Mouse (Mus musculus) heart, embryonic 13.5 days (tissue): ENCODE measurements around the gene Dcpp3. TPM values are rescaled to one million over a fixed set of nuclear protein-coding genes. Genes with fewer than 3 reads are reported as not detected.

Experiments used
- polyA plus RNA-seq: library from polyadenylated mRNA; unstranded; fragments of >200 nt; fragmentation: Nextera tagmentation; extraction: Ambion mirVana; gene quantifications from 2 replicates; pipeline ENCODE4 v1.2.1, GENCODE M21; 2015

Dcpp3 gene
- polyA plus RNA-seq, 1 experiment from 2014 or later = not detected

Other genes starting within 250 kb of the Dcpp3 start
- 297 and 312 TPM in 2 replicates for gene Hcfc1r1, start 243.9 kb upstream of the Dcpp3 start, polyA plus RNA-seq
- 32.4 and 37.3 TPM in 2 replicates for gene Thoc6, start 243.6 kb upstream of the Dcpp3 start, polyA plus RNA-seq
- gene Tnfrsf12a, start 240.0 kb upstream of the Dcpp3 start, polyA plus RNA-seq = 118 and 140 TPM in 2 replicates
- gene Cldn6, start 238.2 kb upstream of the Dcpp3 start, polyA plus RNA-seq = 9.4 and 10.7 TPM in 2 replicates
- gene Cldn9, start 233.4 kb upstream of the Dcpp3 start, polyA plus RNA-seq = 0.29 and 0.32 TPM in 2 replicates
- 0.11 TPM in 1 of 2 replicates, not detected in the other for gene 1520401A03Rik, start 194.7 kb upstream of the Dcpp3 start, polyA plus RNA-seq
- gene Pkmyt1, start 191.1 kb upstream of the Dcpp3 start, polyA plus RNA-seq = 30.9 and 31.0 TPM in 2 replicates
- 12.3 and 12.6 TPM in 2 replicates for gene Paqr4, start 176.6 kb upstream of the Dcpp3 start, polyA plus RNA-seq
- 0.09 and 0.32 TPM in 2 replicates for gene Kremen2, start 171.6 kb upstream of the Dcpp3 start, polyA plus RNA-seq
- 52.1 and 54.1 TPM in 2 replicates for gene Flywch1, start 145.9 kb upstream of the Dcpp3 start, polyA plus RNA-seq
- 5.8 and 7.4 TPM in 2 replicates for gene Flywch2, start 131.4 kb upstream of the Dcpp3 start, polyA plus RNA-seq
- 319 and 327 TPM in 2 replicates for gene Srrm2, start 126.9 kb upstream of the Dcpp3 start, polyA plus RNA-seq
- 875 and 1,018 TPM in 2 replicates for gene Elob, start 88.3 kb upstream of the Dcpp3 start, polyA plus RNA-seq
- gene Prss33, start 81.4 kb upstream of the Dcpp3 start, polyA plus RNA-seq = not detected in 2 replicates
- gene Prss32, start 73.6 kb upstream of the Dcpp3 start, polyA plus RNA-seq = 0.15 TPM in 1 of 2 replicates, not detected in the other
- gene Prss41, start 73.3 kb upstream of the Dcpp3 start, polyA plus RNA-seq = 0.20 and 0.29 TPM in 2 replicates
- not detected in 2 replicates for gene Prss21, start 49.4 kb upstream of the Dcpp3 start, polyA plus RNA-seq
- gene Dcpp1, start 36.6 kb upstream of the Dcpp3 start, polyA plus RNA-seq = 0.32 TPM in 1 of 2 replicates, not detected in the other
- not detected in 2 replicates for gene Dcpp2, start 36.6 kb upstream of the Dcpp3 start, polyA plus RNA-seq
- gene Sbp, start 24.2 kb downstream of the Dcpp3 start, polyA plus RNA-seq = not detected in 2 replicates
- gene Sbpl, start 37.8 kb downstream of the Dcpp3 start, polyA plus RNA-seq = not detected in 2 replicates
- 0.10 TPM in 1 of 2 replicates, not detected in the other for gene Prss30, start 63.1 kb downstream of the Dcpp3 start, polyA plus RNA-seq
- 0.15 TPM in 1 of 2 replicates, not detected in the other for gene Prss22, start 80.6 kb downstream of the Dcpp3 start, polyA plus RNA-seq
- 0.34 and 0.35 TPM in 2 replicates for gene Prss27, start 120.7 kb downstream of the Dcpp3 start, polyA plus RNA-seq
- gene Kctd5, start 156.0 kb downstream of the Dcpp3 start, polyA plus RNA-seq = 39.9 and 40.8 TPM in 2 replicates
- gene Pdpk1, start 233.5 kb downstream of the Dcpp3 start, polyA plus RNA-seq = 30.7 and 35.1 TPM in 2 replicates
- gene Amdhd2, start 246.3 kb downstream of the Dcpp3 start, polyA plus RNA-seq = 27.0 and 31.2 TPM in 2 replicates